Comparison of ENCODE assay signal across 19 mouse cellular contexts in the genomic region with DNA sequence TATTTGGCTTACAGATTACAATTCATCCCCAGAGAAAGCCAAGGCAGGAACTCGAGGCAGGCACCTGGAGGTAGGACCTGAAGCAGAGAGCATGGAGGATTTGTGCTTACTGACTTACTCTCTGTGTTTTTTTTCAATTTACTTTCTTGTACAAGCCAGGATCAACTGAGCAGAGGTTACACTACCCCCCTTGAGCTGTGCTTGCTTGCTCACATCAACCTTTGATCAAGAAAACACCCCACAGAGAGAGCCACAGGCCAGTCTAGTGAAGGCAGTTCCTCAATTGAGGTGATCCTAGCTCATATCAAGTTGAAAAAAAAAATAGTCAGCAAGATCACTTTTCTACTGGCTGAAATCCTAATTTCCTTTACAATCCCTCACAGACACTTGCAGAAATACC.
"Had no signal": no experiment of that assay in that cellular context is flagged by ENCODE, and none has a peak within 500 bp of the region (broad histone marks: within the 10 kb centered on the region; RNA-seq: fewer than 3 reads in every experiment).

No protein-coding gene starts in this region.

- H3K4me2 ChIP-seq: limb, embryonic 13.5 days; liver, embryonic 13.5 days; midbrain, embryonic 12.5 days; neural tube, embryonic 13.5 days had no signal

- H3K4me1 ChIP-seq: limb, embryonic 10.5 days; limb, embryonic 13.5 days; liver, embryonic 13.5 days; midbrain, embryonic 12.5 days; neural tube, embryonic 13.5 days had no signal

- H3K36me3 ChIP-seq: limb, embryonic 10.5 days; limb, embryonic 13.5 days; liver, embryonic 13.5 days; midbrain, embryonic 12.5 days; neural tube, embryonic 13.5 days had no signal

- H3K9me3 ChIP-seq: limb, embryonic 10.5 days; limb, embryonic 13.5 days; liver, embryonic 13.5 days; midbrain, embryonic 12.5 days; neural tube, embryonic 13.5 days had no signal

- H3K27me3 ChIP-seq: limb, embryonic 13.5 days; liver, embryonic 13.5 days; midbrain, embryonic 12.5 days; neural tube, embryonic 13.5 days had no signal

- DNase-seq: layer of hippocampus, adult 9-11 months; liver, embryonic 13.5 days; lung, adult 2 months; lung, postnatal 14 days; lung, postnatal 4 days; retina, postnatal 1 day; right cerebral cortex, postnatal 25 days; thymus, adult 18-20 months; thymus, postnatal 36 days had no signal

- H3K9ac ChIP-seq: limb, embryonic 13.5 days; liver, embryonic 13.5 days; midbrain, embryonic 12.5 days; neural tube, embryonic 13.5 days had no signal

- ATAC-seq: hindbrain, postnatal 0 days; inflammation-experienced regulatory T-cells, adult 6 months; intestine, embryonic 16.5 days; midbrain, embryonic 16.5 days had no signal

- H3K4me3 ChIP-seq: layer of hippocampus, adult 2 months; limb, embryonic 10.5 days; limb, embryonic 13.5 days; liver, embryonic 13.5 days; midbrain, embryonic 12.5 days; myocyte; neural tube, embryonic 13.5 days had no signal

- H3K27ac ChIP-seq: hindbrain, postnatal 0 days; layer of hippocampus, adult 2 months; limb, embryonic 10.5 days; limb, embryonic 13.5 days; liver, embryonic 13.5 days; midbrain, embryonic 12.5 days; neural tube, embryonic 13.5 days had no signal
